Mouse (Mus musculus) small intestine, adult 2 months (tissue): ENCODE data around the gene Tpbgl.

Experiments used
- CTCF ChIP-seq: fragments of 200-500 bp; IDR thresholded peaks from 2 replicates; pipeline ENCODE4 v1.5.1; 2012; ENCODE audit warnings: low read depth, mild to moderate bottlenecking, control low read depth, inconsistent platforms, low read length, moderate library complexity, mixed read lengths; ENCODE audit not compliant: insufficient replicate concordance, insufficient read length; ENCODE audit errors: extremely low read depth
- POLR2A ChIP-seq: fragments of 200-500 bp; IDR thresholded peaks from 2 replicates; pipeline ENCODE4 v1.6.1; 2012; ENCODE audit warnings: low read depth, mild to moderate bottlenecking, control low read depth, inconsistent platforms, low read length, moderate library complexity

GRCm38 (mm10) chr7:99654244-99654643 lies 27.3 kb upstream of the Tpbgl start:
- TF ChIP-seq CTCF (no peak), POLR2A (no peak)
